Mouse (Mus musculus) heart, adult 2 months (tissue): Measurements from ENCODE around the gene Gm6526. TPM values are rescaled to one million over a fixed set of nuclear protein-coding genes. Genes with fewer than 3 reads are reported as not detected.
"Not testable (repeated sequence)": the region's sequence is repeated elsewhere in the genome, so short reads cannot be mapped to it uniquely, and the experiment has no call there.

Experiments used
- DNase-seq, 2 experiments: peaks; one replicate each; pipeline ENCODE4 v3.0.0; 2021
- H3K27ac ChIP-seq: fragments of 200-600 bp; 2 replicates; pipeline ENCODE4 v1.8.1; 2022
- H3K27me3 ChIP-seq: fragments of 200-500 bp; 2 replicates; pipeline ENCODE4 v1.6.1; 2012; ENCODE audit warnings: mild to moderate bottlenecking, low read length, inconsistent platforms, mixed read lengths; ENCODE audit not compliant: control insufficient read depth, insufficient read depth
- H3K36me3 ChIP-seq: fragments of 200-500 bp; 2 replicates; pipeline ENCODE4 v1.6.1; 2012; ENCODE audit warnings: low read length, inconsistent platforms; ENCODE audit not compliant: control insufficient read depth, insufficient read depth
- H3K4me1 ChIP-seq: fragments of 200-500 bp; 2 replicates; pipeline ENCODE4 v1.6.1; 2011; ENCODE audit warnings: low read length; ENCODE audit not compliant: control insufficient read depth, insufficient read depth
- H3K4me3 ChIP-seq: fragments of 200-600 bp; 2 replicates; pipeline ENCODE4 v1.8.1; 2022
- H3K79me2 ChIP-seq: fragments of 200-500 bp; replicated peaks from 2 replicates; pipeline ENCODE4 v1.6.1; 2012; ENCODE audit warnings: mild to moderate bottlenecking, inconsistent platforms, low read length, moderate library complexity, mixed read lengths; ENCODE audit not compliant: control insufficient read depth, insufficient read depth
- H3K9ac ChIP-seq: fragments of 200-500 bp; 2 replicates; pipeline ENCODE4 v1.6.1; 2012; ENCODE audit warnings: low read depth, mild to moderate bottlenecking, control low read depth, inconsistent platforms, low read length, mixed read lengths
- CTCF ChIP-seq: fragments of 200-600 bp; IDR thresholded peaks from 2 replicates; pipeline ENCODE4 v1.8.1; 2022; ENCODE audit warnings: antibody characterized with exemption, mild to moderate bottlenecking, moderate library complexity
- EP300 ChIP-seq: fragments of 200-500 bp; IDR thresholded peaks from 2 replicates; pipeline ENCODE4 v1.6.1; 2011; ENCODE audit warnings: low read depth, low read length, control low read depth; ENCODE audit not compliant: insufficient read depth
- POLR2A ChIP-seq: fragments of 200-500 bp; IDR thresholded peaks from 2 replicates; pipeline ENCODE4 v1.6.1; 2011; ENCODE audit warnings: mild to moderate bottlenecking, low read depth, low read length, control low read depth; ENCODE audit not compliant: insufficient read depth
- WGBS: fragments of 180-500 bp; shearing (Covaris S2); methylation state at CpG from one replicate; pipeline ENCODE4 v1.1.7; 2018; 5-methylcytosine and 5-hydroxymethylcytosine counted together
- intact Hi-C: fragments of 180-260 bp; cut with DNase I; formaldehyde crosslinking; loops from one replicate; pipeline ENCODE4 v1.15.1; 2025
- long read RNA-seq: library from polyadenylated mRNA; stranded (forward); transcript quantifications from one replicate; pipeline ENCODE4 v2.0.0, GENCODE M21; 2021
- polyA plus RNA-seq: library from polyadenylated mRNA; depleted of rRNA; stranded (reverse); fragments of >200 nt; gene quantifications from 2 replicates; pipeline ENCODE4 v1.2.3, GENCODE M21; 2012; rRNA removed
- total RNA-seq, 2 experiments: library from RNA; stranded (reverse); gene quantifications; 2 replicates each; pipeline ENCODE4 v1.2.3; 2021

Gene Gm6526
- total RNA-seq (not detected), polyA plus RNA-seq (not detected in 2 replicates)
- long read RNA-seq = 0 reads

DNA sequence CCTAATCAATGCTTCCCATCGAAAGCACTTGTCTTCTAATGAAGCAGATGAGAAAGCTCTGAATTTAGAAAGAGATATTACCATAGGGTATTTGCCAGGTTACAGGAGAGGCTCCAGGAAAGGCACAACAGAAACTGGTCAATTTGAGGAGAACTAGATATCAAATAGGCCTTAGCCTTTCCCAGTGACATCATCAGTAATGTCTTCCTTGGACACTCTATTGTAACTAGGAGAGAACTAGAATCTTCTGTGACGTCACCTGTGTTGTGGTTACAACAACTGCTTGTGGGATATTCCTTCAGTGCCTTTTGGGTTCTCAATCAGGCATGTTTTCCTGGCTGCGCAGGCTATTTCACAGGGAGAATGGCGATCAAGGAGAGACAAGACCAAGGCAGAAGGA lies at the start of gene Gm6526:
Gene Gm6526 (plus strand): TSS at position 301 of the 400 bp plus-strand sequence.
- H3K9ac ChIP-seq, H3K27me3 ChIP-seq, H3K4me1 ChIP-seq, H3K4me3 ChIP-seq, intact Hi-C loops, DNase-seq, H3K27ac ChIP-seq, H3K36me3 ChIP-seq, H3K79me2 ChIP-seq: not testable (repeated sequence)
- 73% methylated on average over 4 of the region's 4 CpGs for WGBS

DNA sequence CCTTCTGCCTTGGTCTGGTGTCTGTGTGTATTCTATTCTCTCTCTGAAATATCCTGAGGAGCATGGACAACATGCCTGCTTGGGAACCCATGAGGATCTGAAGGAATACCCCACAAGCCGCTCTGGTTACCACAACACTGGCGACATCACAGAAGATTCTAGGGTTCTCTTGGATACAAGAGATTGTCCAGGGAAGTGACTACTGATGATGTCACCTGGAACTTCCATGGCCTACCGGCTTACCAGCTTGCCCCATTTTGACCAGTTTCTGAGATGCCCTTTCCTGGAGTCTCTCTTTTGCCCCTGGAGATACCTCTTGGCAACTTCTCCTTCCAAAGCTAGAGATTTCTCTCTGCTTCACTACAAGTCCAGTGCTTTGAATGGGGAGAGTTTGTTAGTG lies 20.3 kb upstream of the Gm6526 start, which contains the start of gene Gm16506:
Gene Gm16506 (minus strand): TSS at position 101 of the 400 bp plus-strand sequence.
- H3K79me2 ChIP-seq, H3K27ac ChIP-seq, DNase-seq, H3K4me1 ChIP-seq, intact Hi-C loops, H3K36me3 ChIP-seq, H3K9ac ChIP-seq, H3K27me3 ChIP-seq, H3K4me3 ChIP-seq: not testable (repeated sequence)
- 80% methylated on average over 3 of the region's 3 CpGs for WGBS

DNA sequence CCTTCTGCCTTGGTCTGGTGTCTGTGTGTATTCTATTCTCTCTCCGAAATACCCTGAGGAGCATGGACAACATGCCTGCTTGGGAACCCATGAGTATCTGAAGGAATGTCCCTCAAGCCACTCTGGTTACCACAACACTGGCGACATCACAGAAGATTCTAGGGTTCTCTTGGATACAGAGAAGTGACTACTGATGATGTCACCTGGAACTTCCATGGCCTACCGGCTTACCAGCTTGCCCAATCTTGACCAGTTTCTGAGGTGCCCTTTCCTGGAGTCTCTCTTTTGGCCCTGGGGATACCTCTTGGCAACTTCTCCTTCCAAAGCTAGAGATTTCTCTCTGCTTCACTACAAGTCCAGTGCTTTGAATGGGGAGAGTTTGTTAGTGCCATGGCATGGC lies 37.0 kb downstream of the Gm6526 start, which contains the start of gene Gm8180:
Gene Gm8180 (minus strand): TSS at position 101 of the 400 bp plus-strand sequence.
- DNase-seq, H3K9ac ChIP-seq, H3K36me3 ChIP-seq, H3K4me3 ChIP-seq, H3K27ac ChIP-seq, intact Hi-C loops, H3K4me1 ChIP-seq, H3K27me3 ChIP-seq, H3K79me2 ChIP-seq: not testable (repeated sequence)
- WGBS = 70% methylated on average over 3 of the region's 3 CpGs

DNA sequence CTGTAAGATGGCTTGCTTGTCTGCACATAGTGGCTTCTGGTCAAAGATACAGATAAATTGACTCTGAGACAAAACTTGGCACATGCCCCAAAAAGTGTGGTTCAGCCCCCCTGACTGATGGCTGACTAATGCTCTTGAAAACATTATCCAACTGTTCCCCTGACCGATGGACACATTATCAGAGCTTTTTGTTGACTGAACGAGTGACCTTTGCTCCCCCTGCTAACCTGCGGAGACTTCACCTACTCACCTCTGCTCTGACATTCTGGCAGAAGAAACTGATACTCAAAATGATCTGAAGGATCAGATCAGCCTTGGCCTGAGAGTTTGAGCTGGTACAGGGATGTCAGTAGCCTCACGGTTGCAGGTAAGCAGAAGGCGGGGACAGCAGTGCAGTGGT lies 46.1 kb downstream of the Gm6526 start:
- 61% methylated on average over 5 of the region's 5 CpGs for WGBS
- DNase-seq = not testable (repeated sequence)

DNA sequence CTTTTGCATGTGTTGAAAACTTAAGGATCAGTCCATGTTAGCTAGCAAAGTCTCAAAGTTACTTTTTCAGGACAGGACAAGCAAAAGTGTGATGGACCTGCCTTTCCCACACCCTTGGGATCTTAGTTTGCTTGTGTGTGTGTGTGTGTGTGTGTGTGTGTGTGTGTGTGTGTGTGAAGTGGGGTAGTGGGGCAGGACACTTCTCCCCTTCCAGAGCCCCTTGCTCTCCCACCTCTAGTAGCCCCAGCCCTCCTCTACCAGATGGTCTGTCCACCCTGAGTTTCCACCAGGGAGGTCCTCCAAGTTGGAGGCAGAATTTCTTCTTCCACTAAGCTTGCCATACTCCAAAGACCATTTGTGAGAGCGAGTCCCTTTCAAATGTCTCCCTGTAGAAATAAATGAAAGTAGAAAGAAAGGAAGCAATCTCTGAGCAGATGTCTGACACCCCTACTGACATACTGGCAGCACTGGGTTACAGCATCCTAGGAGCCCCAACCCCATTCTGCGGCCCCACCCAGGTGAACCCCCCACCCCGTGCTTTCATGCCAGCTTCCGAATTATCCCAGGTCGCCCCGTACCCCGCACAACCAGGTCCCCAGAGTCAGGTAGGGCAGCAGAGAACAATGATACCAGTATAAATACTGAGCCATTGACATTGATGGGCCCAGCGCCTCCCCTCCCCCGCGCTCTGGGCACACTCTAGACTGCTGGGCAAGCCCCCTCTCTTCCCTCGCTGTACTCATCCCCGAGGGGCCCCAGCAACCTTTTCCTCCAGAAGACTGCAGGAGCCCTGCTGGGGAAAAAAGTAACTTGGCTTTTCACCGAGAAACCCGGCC lies 48.6 kb downstream of the Gm6526 start:
- H3K9ac ChIP-seq = no peak overlapping the region
- 22% methylated on average over 14 of the region's 14 CpGs for WGBS
- H3K27ac ChIP-seq = no peak overlapping the region
- intact Hi-C loops = no loop called here
- H3K4me1 ChIP-seq = no peaks in the 10 kb centered on the region
- no peak overlapping the region for H3K4me3 ChIP-seq
- DNase-seq = no peak
- H3K79me2 ChIP-seq = no peaks in the 10 kb centered on the region
- H3K36me3 ChIP-seq = no peaks in the 10 kb centered on the region
- TF ChIP-seq EP300 (no peak), POLR2A (no peak), CTCF (no peak)
- 0 out of 2 replicates have a peak, but pooled peaks cover 1% of the 10 kb centered on the region for H3K27me3 ChIP-seq

More for the DNA sequence above, 46.1 kb downstream of the Gm6526 start:
- H3K9ac ChIP-seq, H3K36me3 ChIP-seq, H3K79me2 ChIP-seq, H3K4me1 ChIP-seq, H3K4me3 ChIP-seq, H3K27me3 ChIP-seq, intact Hi-C loops, H3K27ac ChIP-seq: not testable (repeated sequence)

DNA sequence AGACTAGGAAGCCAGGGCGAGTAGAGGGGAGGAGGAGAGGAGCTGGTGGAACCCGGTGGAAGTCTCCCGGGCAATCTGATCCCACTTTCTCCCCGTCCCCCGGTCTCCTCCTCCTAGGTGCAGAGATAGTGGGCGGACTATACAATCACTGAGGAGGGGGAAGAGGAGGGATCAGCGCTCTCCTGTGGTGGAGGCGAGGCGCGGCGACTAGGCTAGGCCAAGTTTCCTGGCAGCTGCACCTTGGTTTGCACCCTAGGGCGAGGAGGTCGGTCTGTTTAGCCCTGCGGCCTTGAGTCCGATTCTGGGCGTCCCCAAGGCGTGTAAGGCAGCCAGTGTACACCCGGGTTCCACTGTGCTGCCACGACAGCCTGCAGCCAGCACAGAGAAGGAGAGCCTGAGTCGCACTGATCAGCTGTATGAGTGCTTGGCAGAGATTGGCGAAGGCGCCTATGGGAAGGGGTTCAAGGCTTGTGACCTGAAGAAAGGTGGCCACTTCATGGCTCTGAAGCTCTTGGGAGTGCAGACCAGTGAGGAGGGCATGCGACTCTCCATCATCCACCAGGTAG lies 49.3 kb downstream of the Gm6526 start:
- H3K79me2 ChIP-seq, H3K27me3 ChIP-seq, H3K27ac ChIP-seq, H3K9ac ChIP-seq, DNase-seq, H3K4me1 ChIP-seq, H3K36me3 ChIP-seq, H3K4me3 ChIP-seq, intact Hi-C loops: not testable (repeated sequence)
- WGBS = 11% methylated on average over 23 of the region's 23 CpGs
